Mouse (Mus musculus) adrenal gland, postnatal 14 days (tissue): ENCODE measurements around the gene Hspg2. TPM values are rescaled to one million over a fixed set of nuclear protein-coding genes. Genes with fewer than 3 reads are reported as not detected.
"Not testable (repeated sequence)": the region's sequence is repeated elsewhere in the genome, so short reads cannot be mapped to it uniquely, and the experiment has no call there.

Experiments used
- DNase-seq: peaks from one replicate; pipeline ENCODE4 v3.0.0; 2021; ENCODE audit warnings: mixed read lengths
- microRNA-seq, 2 experiments: library from miRNA; unstranded; fragments of <30 nt; microRNA quantifications; one replicate each; pipeline ENCODE4 v1.2.0; 2021
- total RNA-seq: library from RNA; stranded (reverse); gene quantifications from 2 replicates; pipeline ENCODE4 v1.2.3, GENCODE M21; 2021

The Hspg2 gene
- total RNA-seq, 1 experiment from 2014 or later: 242 TPM

DNA sequence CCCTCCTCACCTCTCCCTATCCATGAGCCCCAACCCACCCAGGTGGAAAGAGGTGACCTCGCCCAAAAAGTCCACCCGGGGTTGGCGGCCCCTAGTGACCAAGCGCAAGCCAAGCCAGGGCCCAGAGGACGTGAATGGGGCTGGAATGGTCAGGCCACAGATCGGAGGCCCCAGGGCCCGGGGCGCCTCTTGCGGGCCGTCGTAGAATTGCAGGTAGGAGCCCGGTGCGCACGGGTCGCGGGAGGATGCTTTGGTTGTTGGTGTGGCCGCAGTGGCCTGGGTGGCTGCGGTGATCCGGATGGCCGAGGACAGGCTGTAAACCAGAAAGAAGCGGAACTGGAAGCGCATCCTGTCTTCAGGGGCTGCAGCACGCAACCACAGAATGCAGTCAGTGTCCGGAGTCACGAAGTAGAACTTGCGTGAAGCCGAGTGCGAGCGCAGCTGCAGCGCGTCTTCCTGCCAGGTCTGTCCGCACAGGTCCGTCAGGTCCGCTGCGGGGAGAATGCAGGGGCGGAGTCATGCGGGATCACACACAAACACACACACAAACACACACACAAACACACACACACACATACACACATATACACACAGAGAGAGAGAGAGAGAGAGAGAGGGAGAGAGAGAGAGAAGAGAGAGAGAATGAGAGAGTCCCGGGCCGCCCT, 109.7 kb downstream of the Hspg2 start:
- peak; percentile 82 for DNase-seq

- DNase-seq: no peak
Observed at GRCm38 (mm10) chr4:137579789-137580188, 111.2 kb downstream of the Hspg2 start.

DNA sequence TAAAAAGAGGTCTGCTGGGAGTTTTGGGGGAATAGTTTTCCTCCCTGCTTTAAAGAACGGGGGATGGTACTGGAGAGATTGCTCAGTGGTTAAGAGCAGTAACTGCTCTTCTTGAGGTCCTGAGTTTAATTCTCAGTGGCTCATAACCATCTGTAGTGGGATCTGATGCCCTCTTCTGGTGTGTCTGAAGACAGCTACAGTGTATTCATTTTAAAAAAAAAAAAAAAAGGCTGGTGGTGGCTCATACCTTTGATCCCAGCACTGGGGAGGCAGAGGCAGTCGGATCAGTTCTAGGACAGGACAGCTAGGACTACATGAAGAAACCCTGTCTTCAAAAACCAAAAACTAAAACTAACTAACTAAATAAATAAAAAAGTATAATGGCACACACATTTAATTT, 111.7 kb downstream of the Hspg2 start:
- DNase-seq: no peak

DNA sequence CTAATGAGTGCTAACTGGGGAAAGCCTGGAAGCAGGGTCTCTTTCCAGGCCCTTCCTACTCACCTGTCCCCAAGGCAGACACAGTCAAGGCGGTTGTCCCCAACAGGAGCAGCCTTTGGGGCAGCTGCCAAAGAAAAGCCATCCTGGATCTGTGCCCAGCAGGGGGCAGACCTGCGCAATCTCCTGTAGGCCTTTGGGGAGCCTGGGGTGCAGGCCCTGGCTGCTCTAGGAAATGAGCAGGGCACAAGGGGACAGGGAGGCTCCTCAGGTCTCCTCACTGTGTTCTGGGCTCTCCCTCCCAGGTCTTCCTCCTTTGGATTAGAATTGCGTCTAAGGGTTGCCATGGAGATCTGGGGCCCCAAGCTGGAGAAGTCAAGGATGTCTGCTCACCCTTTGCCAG, 113.2 kb downstream of the Hspg2 start:
- peak; percentile 84 for DNase-seq

DNA sequence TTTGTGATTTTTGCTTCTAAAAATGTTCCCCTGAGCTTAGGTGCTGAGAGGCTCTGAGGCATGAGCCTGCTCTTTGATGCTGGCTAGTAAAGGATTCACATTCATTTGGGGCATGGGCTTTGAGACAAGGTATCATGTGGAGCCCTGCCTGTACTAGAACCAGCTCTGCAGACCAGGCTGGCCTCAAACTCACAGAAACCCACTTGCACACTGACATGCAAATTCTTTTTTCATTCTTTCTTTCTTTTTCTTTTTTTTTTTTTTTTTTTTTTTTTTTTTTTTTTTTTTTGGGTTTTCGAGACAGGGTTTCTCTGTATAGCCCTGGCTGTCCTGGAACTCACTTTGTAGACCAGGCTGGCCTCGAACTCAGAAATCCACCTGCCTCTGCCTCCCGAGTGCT, 120.5 kb downstream of the Hspg2 start:
- not testable (repeated sequence) for DNase-seq

- no peak for DNase-seq
Observed at GRCm38 (mm10) chr4:137589586-137589985, 121.0 kb downstream of the Hspg2 start.

- peak; percentile 71 for DNase-seq
Observed at GRCm38 (mm10) chr4:137590961-137591360, 122.4 kb downstream of the Hspg2 start.

GRCm38 (mm10) chr4:137593601-137594495, 125.3 kb downstream of the Hspg2 start, which contains the start of gene Usp48:
Gene Usp48, plus strand, starts transcription at chr4:137593755.
- DNase-seq: peak; percentile 100

- peak; percentile 55 for DNase-seq
Observed at GRCm38 (mm10) chr4:137594496-137595270, 126.1 kb downstream of the Hspg2 start.

DNA sequence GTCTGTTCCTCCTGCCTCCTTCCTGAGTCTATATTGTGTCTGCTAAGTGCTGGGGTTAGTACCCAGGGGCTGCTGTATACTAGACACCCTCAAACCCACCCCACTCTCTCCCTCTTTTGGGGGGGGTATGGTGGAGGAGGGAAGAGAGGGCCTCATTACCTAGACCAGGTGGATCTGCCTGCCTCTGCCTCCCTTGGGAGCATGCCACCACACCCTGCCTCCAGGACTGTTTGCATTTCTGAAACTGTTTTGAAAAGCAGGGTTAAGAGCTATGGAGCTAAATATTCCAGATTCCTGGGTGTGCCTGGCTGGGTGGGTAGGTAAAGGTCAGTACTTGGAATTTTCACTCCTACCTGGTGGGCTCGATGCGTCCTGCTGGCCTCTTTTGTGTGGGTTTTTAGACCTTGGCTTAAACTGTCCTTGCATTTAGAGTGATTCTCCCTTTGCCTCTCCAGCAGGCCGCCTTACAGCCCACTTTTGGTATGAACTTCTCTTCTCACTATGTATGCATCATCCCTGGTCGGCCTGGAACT, 128.6 kb downstream of the Hspg2 start:
- no peak for DNase-seq

- no peak for DNase-seq
Observed at GRCm38 (mm10) chr4:137598577-137598976, 130.0 kb downstream of the Hspg2 start.

DNA sequence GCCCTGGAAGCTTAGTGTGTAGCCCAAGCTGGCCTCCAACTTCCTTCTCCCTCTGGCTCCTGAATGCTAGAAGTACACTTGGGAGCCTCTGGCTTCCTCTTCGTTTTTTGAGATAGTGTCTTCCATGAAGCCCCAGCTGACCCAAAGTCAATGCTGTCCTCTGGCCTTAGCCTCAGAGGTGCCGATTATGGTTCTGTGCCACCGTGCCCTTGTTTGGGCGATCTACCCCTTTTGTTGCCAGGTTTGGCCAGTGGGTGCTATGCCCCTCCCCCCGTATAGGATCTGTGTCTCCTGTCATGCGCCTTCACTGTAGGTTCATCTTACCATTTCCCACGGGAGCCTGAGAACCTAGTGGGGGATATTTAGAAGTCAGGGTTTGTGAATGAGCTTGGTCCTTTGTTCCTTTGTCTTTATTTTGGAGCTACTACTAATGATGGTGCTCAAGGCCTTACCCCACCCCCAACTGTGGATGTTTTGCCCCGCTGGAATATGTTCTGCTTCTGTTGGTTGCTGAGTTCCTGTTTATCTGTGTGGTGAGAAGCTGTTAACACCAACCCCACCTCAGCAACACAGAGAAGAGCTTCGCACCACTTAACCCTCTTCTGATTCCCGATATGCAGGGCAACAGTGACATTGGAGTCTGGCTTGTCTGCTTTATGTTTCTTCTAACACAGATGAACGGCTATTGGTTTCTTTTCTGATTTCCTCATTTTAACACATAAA, 135.0 kb downstream of the Hspg2 start:
- no peak for DNase-seq

DNA sequence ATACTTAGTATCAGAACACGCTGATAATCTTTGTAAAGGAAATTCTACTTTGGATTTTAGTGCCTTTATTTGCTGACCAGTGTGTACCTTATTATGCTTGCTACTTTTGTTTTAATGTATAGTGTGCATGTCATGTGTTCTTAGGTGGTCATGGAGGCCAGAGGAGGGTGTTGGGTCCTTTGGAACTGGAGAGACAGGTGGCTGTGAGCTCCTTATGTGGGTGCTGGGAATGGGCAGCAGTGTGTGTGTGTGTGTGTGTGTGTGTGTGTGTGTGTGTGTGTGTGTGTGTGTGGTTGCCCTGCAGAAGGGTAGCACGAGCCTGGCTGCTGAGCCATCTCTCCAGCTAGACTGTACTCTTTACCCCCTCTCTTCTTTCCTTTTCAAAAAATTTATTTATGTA, 138.5 kb downstream of the Hspg2 start:
- no peak for DNase-seq

GRCm38 (mm10) chr4:137609281-137609680, 140.7 kb downstream of the Hspg2 start:
- DNase-seq: no peak

DNA sequence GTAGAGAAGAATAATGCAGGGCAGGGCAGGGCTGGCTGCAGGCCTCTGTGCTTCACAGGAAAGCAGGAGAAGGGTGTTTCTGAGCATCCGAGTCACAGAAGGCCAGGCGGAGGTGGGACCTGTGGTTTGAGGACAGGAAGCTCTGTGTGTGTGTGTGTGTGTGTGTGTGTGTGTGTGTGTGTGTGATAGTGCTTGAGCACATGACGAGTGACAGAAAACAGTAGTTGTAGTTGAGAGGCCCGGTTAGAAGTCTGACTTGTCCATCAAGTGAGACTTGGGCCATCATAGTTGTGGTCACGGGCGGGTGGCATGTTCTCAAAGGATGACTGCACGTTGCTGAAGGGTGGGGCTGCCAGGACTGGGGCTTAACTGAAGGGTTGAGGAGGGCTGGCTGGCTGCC, 141.1 kb downstream of the Hspg2 start:
- no peak for DNase-seq

GRCm38 (mm10) chr4:137610256-137610655, 141.7 kb downstream of the Hspg2 start:
- DNase-seq: no peak

Small RNA genes within 50 kb of the gene (microRNA-seq; reads per million reads assigned to microRNA genes)
- 3.0 to 3.4 reads per million in 2 experiments for gene Mir7018

Other genes starting within 250 kb of the Hspg2 start
- gene Wnt4, start 191.3 kb upstream of the Hspg2 start, total RNA-seq: 46.2 and 51.3 TPM in 2 replicates
- 355 and 372 TPM in 2 replicates for gene Cdc42, start 111.0 kb upstream of the Hspg2 start, total RNA-seq
- not detected in 2 replicates for gene Cela3a, start 59.0 kb upstream of the Hspg2 start, total RNA-seq
- gene Cela3b, start 38.2 kb upstream of the Hspg2 start, total RNA-seq: not detected in 2 replicates
- not detected in 2 replicates for gene 1700013G24Rik, start 15.5 kb upstream of the Hspg2 start, total RNA-seq
- not detected in 2 replicates for gene Ldlrad2, start 105.8 kb downstream of the Hspg2 start, total RNA-seq
- gene Usp48, start 125.0 kb downstream of the Hspg2 start, total RNA-seq: 95.5 and 107 TPM in 2 replicates
- 40.8 and 44.9 TPM in 2 replicates for gene Rap1gap, start 196.0 kb downstream of the Hspg2 start, total RNA-seq